Mouse (Mus musculus) midbrain, embryonic 13.5 days (tissue): ENCODE measurements around the gene Slc4a11. TPM values are rescaled to one million over a fixed set of nuclear protein-coding genes. Genes with fewer than 3 reads are reported as not detected.
A peak's percentile ranks its signal among the peaks of the same experiment; 100 is the strongest.
"Not testable (repeated sequence)": the region's sequence is repeated elsewhere in the genome, so short reads cannot be mapped to it uniquely, and the experiment has no call there.

Experiments
- ATAC-seq: fragments of 200-750 bp; cut with Nextera tagmentation; 2 replicates; pipeline ENCODE4 v1.8.0; 2017; ENCODE audit warnings: mild to moderate bottlenecking, moderate TSS enrichment, moderate library complexity
- H3K27ac ChIP-seq: fragments of 300-500 bp; sonication (generic); 2 replicates; pipeline ENCODE4 v1.5.1; 2015; ENCODE audit warnings: inconsistent platforms, mild to moderate bottlenecking, moderate library complexity
- H3K27me3 ChIP-seq: fragments of 300-500 bp; sonication (generic); 2 replicates; pipeline ENCODE4 v1.6.1; 2015; ENCODE audit warnings: mild to moderate bottlenecking, inconsistent platforms
- H3K36me3 ChIP-seq: fragments of 300-500 bp; sonication (generic); 2 replicates; pipeline ENCODE4 v1.6.1; 2015; ENCODE audit warnings: mild to moderate bottlenecking, inconsistent platforms
- H3K4me1 ChIP-seq: fragments of 300-500 bp; sonication (generic); replicated peaks from 2 replicates; pipeline ENCODE4 v1.6.1; 2015; ENCODE audit warnings: inconsistent platforms
- H3K4me2 ChIP-seq: fragments of 300-500 bp; sonication (generic); replicated peaks from 2 replicates; pipeline ENCODE4 v1.6.1; 2015; ENCODE audit warnings: moderate library complexity, mild to moderate bottlenecking, inconsistent platforms
- H3K4me3 ChIP-seq: fragments of 300-500 bp; sonication (generic); replicated peaks from 2 replicates; pipeline ENCODE4 v1.5.1; 2015; ENCODE audit warnings: mild to moderate bottlenecking, inconsistent platforms
- H3K9ac ChIP-seq: fragments of 300-500 bp; sonication (generic); replicated peaks from 2 replicates; pipeline ENCODE4 v1.6.1; 2015; ENCODE audit warnings: mild to moderate bottlenecking, inconsistent platforms
- H3K9me3 ChIP-seq: fragments of 300-500 bp; sonication (generic); 2 replicates; pipeline ENCODE4 v1.6.1; 2016; ENCODE audit warnings: mild to moderate bottlenecking, inconsistent platforms
- WGBS: fragments of 180-500 bp; shearing (Covaris S2); methylation state at CpG from one replicate; pipeline ENCODE4 v1.1.7; 2015; 5-methylcytosine and 5-hydroxymethylcytosine counted together
- polyA plus RNA-seq: library from polyadenylated mRNA; unstranded; fragments of >200 nt; fragmentation: Nextera tagmentation; extraction: Ambion mirVana; gene quantifications from 2 replicates; pipeline ENCODE4 v1.2.1, GENCODE M21; 2015

The Slc4a11 gene
- polyA plus RNA-seq, 1 experiment from 2014 or later = 0.61 TPM

GRCm38 (mm10) chr2:130677211-130677610 lies 20.1 kb downstream of the Slc4a11 start:
- Histone ChIP-seq H3K4me1 (no peaks in the 10 kb centered on the region), H3K4me3 (no peak overlapping the region), H3K27ac (no peak overlapping the region), H3K4me2 (no peak overlapping the region), H3K9me3 (no peaks in the 10 kb centered on the region), H3K9ac (no peak overlapping the region), H3K27me3 (no peaks in the 10 kb centered on the region), H3K36me3 (peaks cover 97% of the 10 kb centered on the region)
- WGBS = 95% methylated on average over 10 of the region's 10 CpGs
- ATAC-seq = no peak

- WGBS = under 1% methylated on average over 31 of the region's 31 CpGs
- H3K27me3 ChIP-seq = no peaks in the 10 kb centered on the region
- peak; percentile 76 for ATAC-seq
These were observed 29.8 kb downstream of the Slc4a11 start, which contains the start of gene Itpa for GRCm38 (mm10) chr2:130667559-130667958. Gene Itpa (plus strand): TSS chr2:130667610.

GRCm38 (mm10) chr2:130664102-130664701 lies 33.1 kb downstream of the Slc4a11 start, which contains the start of gene Ddrgk1:
Gene Ddrgk1 (minus strand): TSS chr2:130664659.
- peak within 1 kb of the TSS; percentile 73 for H3K4me2 ChIP-seq
- ATAC-seq = peak; percentile 98
- WGBS = under 1% methylated on average over 40 of the region's 40 CpGs
- H3K4me1 ChIP-seq = peaks cover 36% of the 10 kb centered on the region
- peak within 1 kb of the TSS; percentile 81 for H3K9ac ChIP-seq
- peak within 1 kb of the TSS; percentile 60 for H3K4me3 ChIP-seq
- no peaks in the 10 kb centered on the region for H3K27me3 ChIP-seq
- H3K36me3 ChIP-seq = peaks cover 22% of the 10 kb centered on the region
- peak within 1 kb of the TSS; percentile 98 for H3K27ac ChIP-seq
- no peaks in the 10 kb centered on the region for H3K9me3 ChIP-seq

More at GRCm38 (mm10) chr2:130667559-130667958, 29.8 kb downstream of the Slc4a11 start, which contains the start of gene Itpa:
- Histone ChIP-seq H3K9me3 (no peaks in the 10 kb centered on the region), H3K27ac (peak within 1 kb of the TSS; percentile 91), H3K4me1 (peaks cover 34% of the 10 kb centered on the region), H3K36me3 (peaks cover 13% of the 10 kb centered on the region), H3K4me2 (peak within 1 kb of the TSS; percentile 94), H3K4me3 (peak within 1 kb of the TSS; percentile 76), H3K9ac (peak within 1 kb of the TSS; percentile 82)

- Histone ChIP-seq H3K9ac (peak overlapping the region; percentile 81), H3K4me1 (peaks cover 29% of the 10 kb centered on the region), H3K27me3 (no peaks in the 10 kb centered on the region), H3K4me3 (peak overlapping the region; percentile 60), H3K27ac (peak overlapping the region; percentile 98), H3K4me2 (peak overlapping the region; percentile 73), H3K36me3 (peaks cover 31% of the 10 kb centered on the region), H3K9me3 (no peaks in the 10 kb centered on the region)
- 87% methylated on average over 11 of the region's 11 CpGs for WGBS
- ATAC-seq = no peak
These were observed 34.0 kb downstream of the Slc4a11 start for GRCm38 (mm10) chr2:130663342-130663741.

- Histone ChIP-seq H3K9ac (no peak overlapping the region), H3K36me3 (peaks cover 77% of the 10 kb centered on the region), H3K4me2 (no peak overlapping the region), H3K27ac (no peak overlapping the region), H3K9me3 (no peaks in the 10 kb centered on the region), H3K27me3 (no peaks in the 10 kb centered on the region), H3K4me3 (no peak overlapping the region), H3K4me1 (peaks cover 18% of the 10 kb centered on the region)
- 96% methylated on average over 10 of the region's 10 CpGs for WGBS
- ATAC-seq = no peak
These were observed 38.8 kb downstream of the Slc4a11 start for GRCm38 (mm10) chr2:130658530-130658929.

GRCm38 (mm10) chr2:130657541-130657940 lies 39.8 kb downstream of the Slc4a11 start:
- WGBS = 88% methylated on average over 6 of the region's 6 CpGs
- H3K9me3 ChIP-seq = no peaks in the 10 kb centered on the region
- no peak overlapping the region for H3K4me3 ChIP-seq
- peaks cover 87% of the 10 kb centered on the region for H3K36me3 ChIP-seq
- no peak overlapping the region for H3K27ac ChIP-seq
- no peak overlapping the region for H3K4me2 ChIP-seq
- no peak for ATAC-seq
- no peak overlapping the region for H3K9ac ChIP-seq
- H3K4me1 ChIP-seq = peaks cover 9% of the 10 kb centered on the region
- H3K27me3 ChIP-seq = no peaks in the 10 kb centered on the region

GRCm38 (mm10) chr2:130656536-130656935 lies 40.8 kb downstream of the Slc4a11 start:
- no peak overlapping the region for H3K4me2 ChIP-seq
- no peaks in the 10 kb centered on the region for H3K9me3 ChIP-seq
- no peak overlapping the region for H3K27ac ChIP-seq
- H3K4me3 ChIP-seq = no peak overlapping the region
- no peak overlapping the region for H3K9ac ChIP-seq
- 91% methylated on average over 9 of the region's 9 CpGs for WGBS
- H3K4me1 ChIP-seq = no peaks in the 10 kb centered on the region
- H3K36me3 ChIP-seq = peaks cover 81% of the 10 kb centered on the region
- ATAC-seq = no peak
- H3K27me3 ChIP-seq = no peaks in the 10 kb centered on the region

- Histone ChIP-seq H3K27me3 (no peaks in the 10 kb centered on the region), H3K4me3 (no peak overlapping the region), H3K4me2 (no peak overlapping the region), H3K27ac (no peak overlapping the region), H3K9ac (no peak overlapping the region), H3K9me3 (no peaks in the 10 kb centered on the region), H3K36me3 (peaks cover 80% of the 10 kb centered on the region), H3K4me1 (no peaks in the 10 kb centered on the region)
- 94% methylated on average over 6 of the region's 6 CpGs for WGBS
- ATAC-seq = no peak
These were observed 41.5 kb downstream of the Slc4a11 start for GRCm38 (mm10) chr2:130655660-130656339.

- H3K9ac ChIP-seq = no peak overlapping the region
- H3K27me3 ChIP-seq = no peaks in the 10 kb centered on the region
- H3K9me3 ChIP-seq = no peaks in the 10 kb centered on the region
- 95% methylated on average over 1 of the region's 1 CpGs for WGBS
- H3K4me2 ChIP-seq = no peak overlapping the region
- H3K4me3 ChIP-seq = no peak overlapping the region
- no peaks in the 10 kb centered on the region for H3K4me1 ChIP-seq
- no peak for ATAC-seq
- peaks cover 84% of the 10 kb centered on the region for H3K36me3 ChIP-seq
- no peak overlapping the region for H3K27ac ChIP-seq
These were observed 43.6 kb downstream of the Slc4a11 start for GRCm38 (mm10) chr2:130653760-130654159.

- Histone ChIP-seq H3K4me3 (no peak overlapping the region), H3K9me3 (no peaks in the 10 kb centered on the region), H3K4me2 (no peak overlapping the region), H3K27ac (no peak overlapping the region), H3K4me1 (no peaks in the 10 kb centered on the region), H3K36me3 (peaks cover 80% of the 10 kb centered on the region), H3K27me3 (no peaks in the 10 kb centered on the region), H3K9ac (no peak overlapping the region)
- 94% methylated on average over 2 of the region's 2 CpGs for WGBS
- no peak for ATAC-seq
These were observed 44.0 kb downstream of the Slc4a11 start for GRCm38 (mm10) chr2:130653303-130653702.

GRCm38 (mm10) chr2:130649028-130649427 lies 48.3 kb downstream of the Slc4a11 start:
- H3K9me3 ChIP-seq, ATAC-seq, H3K4me3 ChIP-seq, H3K27me3 ChIP-seq, H3K9ac ChIP-seq, H3K27ac ChIP-seq, H3K4me1 ChIP-seq, H3K4me2 ChIP-seq: not testable (repeated sequence)
- H3K36me3 ChIP-seq = peaks cover 39% of the 10 kb centered on the region
- 87% methylated on average over 6 of the region's 6 CpGs for WGBS

- WGBS = 87% methylated on average over 4 of the region's 4 CpGs
- Histone ChIP-seq H3K36me3 (peaks cover 10% of the 10 kb centered on the region), H3K9me3 (no peaks in the 10 kb centered on the region), H3K4me2 (no peak overlapping the region), H3K4me3 (no peak overlapping the region), H3K27ac (no peak overlapping the region), H3K27me3 (peaks cover 12% of the 10 kb centered on the region), H3K9ac (no peak overlapping the region), H3K4me1 (peaks cover 15% of the 10 kb centered on the region)
- no peak for ATAC-seq
These were observed 52.1 kb downstream of the Slc4a11 start for GRCm38 (mm10) chr2:130645198-130645597.
